Mouse (Mus musculus) kidney, adult 2 months (tissue): ENCODE results near the gene Ambra1.

Experiments used
- CTCF ChIP-seq: fragments of 200-500 bp; conservative IDR thresholded peaks from 2 replicates; pipeline ENCODE4 v1.5.1; 2011; ENCODE audit warnings: low read depth, mild to moderate bottlenecking, control low read depth, low read length, moderate library complexity, mixed read lengths; ENCODE audit not compliant: insufficient read depth, insufficient read length
- POLR2A ChIP-seq: fragments of 200-500 bp; IDR thresholded peaks from one replicate; pipeline ENCODE4 v1.6.1; 2011; ENCODE audit warnings: low read depth, low read length, control low read depth

DNA sequence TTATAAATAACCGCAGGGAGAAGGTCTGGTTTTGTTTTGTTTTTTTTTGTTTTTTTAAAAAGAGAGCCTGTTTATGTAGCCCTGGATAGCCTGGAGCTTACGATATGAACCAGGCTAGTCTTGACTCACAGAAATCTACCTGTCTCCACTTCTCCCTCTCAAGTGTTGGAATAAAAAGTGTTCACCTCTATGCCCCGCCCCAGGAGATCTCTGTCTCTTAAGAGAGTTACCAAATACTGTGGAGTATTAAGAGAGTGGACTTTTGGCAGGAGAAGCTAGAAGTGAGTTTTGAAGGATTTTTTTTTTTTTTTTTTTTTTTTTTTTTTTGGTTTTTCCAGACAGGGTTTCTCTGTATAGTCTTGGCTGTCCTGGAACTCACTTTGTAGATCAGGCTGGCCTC lies 65.2 kb downstream of the Ambra1 start:
- TF ChIP-seq POLR2A: no peak
- TF ChIP-seq CTCF: no peak
